Mouse (Mus musculus): ENCODE measurements around the gene Fam161b. TPM values are rescaled to one million over a fixed set of nuclear protein-coding genes. Genes with fewer than 3 reads are reported as not detected.

Fam161b gene
- 10 to 100 TPM in 3 of 4 experiments, 1 to 10 TPM in 1; 9.8 to 13.2 (median 11.0) TPM for total RNA-seq (2022)

GRCm38 (mm10) chr12:84361555-84362489, at the start of gene Fam161b, which contains the start of gene Coq6:
Gene Fam161b, minus strand, starts transcription at chr12:84361833.
Gene Coq6, plus strand, starts transcription at chr12:84361657.
- DNase-seq (ENCODE audit: low spot score): peak; percentile 97

- peak; percentile 85 for DNase-seq (ENCODE audit: low spot score)
Observed at GRCm38 (mm10) chr12:84408819-84409507, 47.3 kb upstream of the Fam161b start, which contains the start of the genes Entpd5 and Bbof1. Gene Entpd5, minus strand, starts transcription at chr12:84409029. Gene Bbof1, plus strand, starts transcription at chr12:84409071.

- DNase-seq (ENCODE audit: low spot score): no peak
Observed at GRCm38 (mm10) chr12:84407874-84408818, 46.5 kb upstream of the Fam161b start.

DNA sequence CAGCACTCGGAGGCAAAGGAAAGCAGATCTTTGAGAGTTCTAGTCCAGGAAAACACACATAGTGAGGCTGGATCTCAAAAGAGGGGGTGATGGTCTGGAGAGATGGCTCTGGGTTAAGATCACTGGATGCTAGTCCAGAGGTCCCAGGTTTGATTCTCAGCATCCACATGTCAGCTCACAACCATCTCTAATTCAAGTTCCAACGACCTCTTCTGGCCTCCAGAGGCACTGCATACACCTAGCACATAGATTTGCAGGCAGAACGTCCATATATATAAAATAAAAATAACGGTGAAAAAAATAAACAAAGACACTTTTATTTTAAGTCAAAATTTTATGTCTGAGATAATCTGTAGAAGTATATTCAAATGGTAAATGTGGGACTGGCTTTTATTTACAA, 45.6 kb upstream of the Fam161b start:
- DNase-seq (ENCODE audit: low spot score): no peak

GRCm38 (mm10) chr12:84404541-84404940, 42.9 kb upstream of the Fam161b start:
- DNase-seq (ENCODE audit: low spot score): no peak

DNA sequence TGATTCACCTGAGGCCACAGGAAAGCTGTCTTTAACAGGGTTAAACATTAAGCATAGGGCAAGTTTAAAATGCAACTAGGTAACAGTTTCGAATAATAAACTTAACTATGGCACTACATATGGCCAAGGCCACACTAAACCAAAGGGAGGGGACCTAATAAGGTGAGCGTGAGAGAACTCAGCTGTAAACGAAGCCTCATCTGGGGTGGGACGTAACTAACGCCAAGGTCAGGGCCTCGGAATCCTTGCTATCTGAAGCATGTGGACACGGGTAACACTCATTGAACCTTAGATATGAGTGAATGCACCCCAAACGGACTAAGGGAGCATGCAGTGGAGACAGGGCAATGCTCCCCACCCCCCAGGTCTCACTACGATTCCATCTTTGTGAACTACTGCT, 41.3 kb upstream of the Fam161b start:
- no peak for DNase-seq (ENCODE audit: low spot score)

DNA sequence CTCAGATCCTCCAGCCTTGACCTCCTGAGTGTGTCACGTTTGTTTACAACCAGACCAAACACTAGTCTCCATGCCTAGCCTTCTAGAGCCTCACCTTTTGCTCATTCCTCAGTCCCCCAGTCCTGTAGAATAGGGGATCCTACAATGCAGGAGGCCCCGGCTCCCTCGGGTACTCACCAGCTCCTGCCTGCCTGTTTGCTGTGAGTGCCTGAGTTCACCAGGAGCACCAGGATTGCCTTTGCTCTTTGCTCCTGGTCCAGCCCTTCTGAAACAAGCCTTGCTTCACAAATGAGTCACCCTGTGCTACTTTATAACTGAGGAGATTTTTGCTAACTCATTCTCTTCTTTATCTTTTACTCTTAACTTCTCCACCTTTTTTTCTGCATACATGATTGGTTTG, 39.0 kb upstream of the Fam161b start:
- no peak for DNase-seq (ENCODE audit: low spot score)

DNA sequence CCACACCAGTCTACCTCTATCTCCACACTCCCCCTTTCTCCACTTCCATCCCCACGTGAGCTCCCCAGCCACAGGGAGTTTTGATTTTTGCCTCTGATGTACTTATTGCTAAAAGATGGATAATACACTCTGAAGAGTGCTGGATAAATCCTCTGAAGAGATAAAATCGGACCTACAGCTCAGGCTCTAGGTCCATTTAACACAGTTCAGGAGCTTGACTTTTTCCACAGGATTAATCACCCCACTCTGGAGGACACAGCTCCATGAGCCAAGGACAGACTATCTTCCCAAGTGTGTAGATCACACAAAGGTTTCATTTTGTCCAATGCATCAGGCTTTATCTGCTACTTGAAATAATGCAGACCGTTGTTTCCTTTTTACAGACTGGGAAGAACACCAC, 38.4 kb upstream of the Fam161b start:
- no peak for DNase-seq (ENCODE audit: low spot score)

DNA sequence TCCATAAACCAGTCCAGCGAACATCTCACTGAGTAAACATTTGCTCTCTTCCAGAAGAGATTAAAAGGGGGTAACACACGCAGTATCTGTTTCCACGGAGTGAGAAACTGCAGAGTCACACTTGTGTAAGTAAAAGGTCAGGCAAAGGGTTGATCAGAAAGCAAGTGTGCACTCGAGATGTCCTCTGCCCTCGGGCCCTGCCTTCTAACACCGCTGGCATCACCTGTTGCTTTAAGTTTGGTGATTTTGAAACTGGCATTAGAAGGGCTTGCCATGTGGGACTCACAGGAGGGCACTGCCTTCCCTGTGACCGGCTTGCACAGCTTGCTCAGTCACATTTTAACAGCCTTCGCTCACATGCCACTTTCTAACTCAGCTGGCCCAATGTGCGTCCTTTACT, 38.0 kb upstream of the Fam161b start:
- DNase-seq (ENCODE audit: low spot score): no peak

GRCm38 (mm10) chr12:84399135-84399534, 37.5 kb upstream of the Fam161b start:
- no peak for DNase-seq (ENCODE audit: low spot score)

GRCm38 (mm10) chr12:84398629-84399028, 37.0 kb upstream of the Fam161b start:
- no peak for DNase-seq (ENCODE audit: low spot score)

DNA sequence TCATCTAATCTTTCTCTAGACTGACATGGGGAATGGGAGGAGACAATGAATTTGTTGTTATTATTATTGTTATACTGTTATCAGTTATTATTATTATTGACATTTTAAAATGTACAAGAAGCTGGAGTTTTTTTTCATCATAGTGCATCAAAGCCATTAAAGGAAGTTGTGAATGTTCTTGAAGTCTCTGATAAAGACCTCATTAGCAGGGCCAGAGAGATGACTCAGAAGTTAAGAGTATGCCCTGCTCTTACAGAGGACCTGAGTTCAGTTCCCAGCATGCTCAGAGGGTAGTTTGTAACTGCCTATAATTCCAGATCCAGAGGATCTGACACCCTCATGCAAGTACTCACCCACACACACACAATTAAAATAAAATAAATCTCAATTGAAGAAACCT, 36.1 kb upstream of the Fam161b start:
- DNase-seq (ENCODE audit: low spot score): no peak

DNA sequence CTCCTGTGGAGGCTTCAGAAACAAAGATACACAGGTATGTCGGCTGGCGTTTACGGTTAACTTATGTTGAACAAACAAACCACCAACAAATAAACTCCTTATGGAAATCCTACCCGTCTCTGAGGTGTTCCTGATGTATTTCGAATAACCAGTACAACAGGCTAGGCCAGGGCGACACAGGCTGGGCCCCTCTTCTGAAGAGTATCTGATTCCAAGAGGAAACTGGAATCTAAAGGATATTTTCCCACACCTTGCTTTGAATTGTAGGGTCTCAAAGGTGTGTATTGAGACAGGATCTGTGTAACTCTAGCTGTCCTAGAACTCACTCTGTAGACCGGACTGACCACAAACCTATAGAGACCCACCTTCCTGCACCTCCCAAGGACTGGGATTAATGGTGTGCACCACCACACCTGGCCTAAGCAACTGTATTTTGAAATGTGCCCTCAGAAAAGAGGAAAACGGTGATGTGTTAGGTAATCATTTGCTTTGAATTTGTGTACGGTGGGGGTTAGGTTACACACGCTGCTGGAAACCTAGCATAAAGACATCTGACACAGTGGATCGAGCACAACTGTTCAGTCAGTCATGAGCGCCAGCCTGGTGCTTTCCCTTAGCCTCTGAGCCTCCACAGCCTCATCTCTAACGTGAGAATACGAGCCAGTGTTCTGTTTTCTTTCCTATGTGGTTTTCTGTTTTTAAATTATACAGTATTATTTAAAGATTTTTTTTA, 35.5 kb upstream of the Fam161b start:
- DNase-seq (ENCODE audit: low spot score): no peak

GRCm38 (mm10) chr12:84393847-84394246, 32.2 kb upstream of the Fam161b start:
- no peak for DNase-seq (ENCODE audit: low spot score)

DNA sequence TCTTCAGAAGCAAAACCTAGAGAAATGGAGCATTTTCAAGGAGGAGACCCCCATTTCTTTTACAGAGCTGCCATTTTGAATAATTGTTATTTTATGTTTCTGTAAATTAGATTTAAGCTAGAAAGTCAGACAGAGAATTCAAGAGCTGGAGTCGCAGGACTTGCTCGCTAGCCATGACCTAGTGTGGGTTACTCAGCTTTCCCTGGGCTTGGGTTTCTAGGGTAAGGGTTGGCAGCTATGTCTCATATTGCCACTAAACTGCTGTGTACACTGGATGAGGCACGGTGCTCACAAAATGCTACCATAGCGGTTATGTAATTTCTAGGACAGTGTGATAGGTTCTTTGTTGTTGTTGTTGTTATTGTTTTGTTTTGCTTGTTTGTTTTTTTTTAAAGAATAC, 31.0 kb upstream of the Fam161b start:
- DNase-seq (ENCODE audit: low spot score): no peak

GRCm38 (mm10) chr12:84390336-84390735, 28.7 kb upstream of the Fam161b start:
- no peak for DNase-seq (ENCODE audit: low spot score)

GRCm38 (mm10) chr12:84388774-84389400, 27.3 kb upstream of the Fam161b start:
- peak; percentile 30 for DNase-seq (ENCODE audit: low spot score)

- DNase-seq (ENCODE audit: low spot score): no peak
Observed at GRCm38 (mm10) chr12:84388097-84388496, 26.5 kb upstream of the Fam161b start.

- DNase-seq (ENCODE audit: low spot score): no peak
Observed at GRCm38 (mm10) chr12:84385408-84385807, 23.8 kb upstream of the Fam161b start.

DNA sequence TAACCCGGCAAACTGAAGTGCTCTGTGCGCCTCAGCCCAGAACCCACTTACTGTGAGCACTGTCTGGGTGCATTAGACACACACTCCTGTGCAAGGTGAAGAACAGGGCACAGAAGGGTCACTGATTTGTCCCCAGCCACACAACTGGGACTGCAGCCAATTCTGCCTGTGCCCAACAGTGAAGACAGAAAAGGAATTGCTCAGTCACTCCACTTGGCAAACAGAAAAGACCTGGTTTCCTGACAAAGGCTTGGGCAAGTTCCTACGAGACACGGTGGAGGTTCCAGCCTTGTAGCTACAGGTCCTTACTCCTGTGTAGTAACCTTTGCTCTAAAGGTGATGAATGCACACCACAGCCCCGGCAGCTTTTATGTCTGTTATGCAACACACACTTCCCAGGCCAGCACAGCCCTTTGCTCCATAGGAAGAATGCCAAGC, 23.0 kb upstream of the Fam161b start:
- DNase-seq (ENCODE audit: low spot score): peak; percentile 59
